Mouse (Mus musculus): ENCODE measurements at regions not wholly inside any gene's neighbourhood (a gene's known extent, or its start where the extent isn't known, plus 50 kb on each side); places are given as distances from the start of the nearest gene placed in this dataset.

- no peak for DNase-seq (ENCODE audit: low spot score)
These were observed 251.4 kb upstream of the Sulf2 start for GRCm38 (mm10) chr2:166406826-166407225.

GRCm38 (mm10) chr2:166403319-166403718, 247.9 kb upstream of the Sulf2 start:
- DNase-seq (ENCODE audit: low spot score), result peak; percentile 72

GRCm38 (mm10) chr2:166401860-166402259, 246.4 kb upstream of the Sulf2 start:
- no peak for DNase-seq (ENCODE audit: low spot score)

GRCm38 (mm10) chr2:166400304-166400703, 244.8 kb upstream of the Sulf2 start:
- no peak for DNase-seq (ENCODE audit: low spot score)

- DNase-seq (ENCODE audit: low spot score), result no peak
These were observed 243.8 kb upstream of the Sulf2 start for GRCm38 (mm10) chr2:166399140-166399830.

GRCm38 (mm10) chr2:166398774-166399139, 243.3 kb upstream of the Sulf2 start:
- DNase-seq (ENCODE audit: low spot score), result no peak

- DNase-seq (ENCODE audit: low spot score), result no peak
These were observed 242.7 kb upstream of the Sulf2 start for GRCm38 (mm10) chr2:166398156-166398555.

GRCm38 (mm10) chr2:166394666-166395065, 239.2 kb upstream of the Sulf2 start:
- DNase-seq (ENCODE audit: low spot score), result no peak

- DNase-seq (ENCODE audit: low spot score), result no peak
These were observed 235.7 kb upstream of the Sulf2 start for GRCm38 (mm10) chr2:166391176-166391575.

GRCm38 (mm10) chr2:166388050-166388449, 232.6 kb upstream of the Sulf2 start:
- no peak for DNase-seq (ENCODE audit: low spot score)

GRCm38 (mm10) chr2:166386817-166387216, 231.4 kb upstream of the Sulf2 start:
- no peak for DNase-seq (ENCODE audit: low spot score)

GRCm38 (mm10) chr2:166384583-166384982, 229.1 kb upstream of the Sulf2 start:
- no peak for DNase-seq (ENCODE audit: low spot score)

GRCm38 (mm10) chr2:166383356-166383755, 227.9 kb upstream of the Sulf2 start:
- no peak for DNase-seq (ENCODE audit: low spot score)

GRCm38 (mm10) chr2:166382180-166382579, 226.7 kb upstream of the Sulf2 start:
- DNase-seq (ENCODE audit: low spot score), result no peak

GRCm38 (mm10) chr2:166380854-166381253, 225.4 kb upstream of the Sulf2 start:
- DNase-seq (ENCODE audit: low spot score), result no peak

- no peak for DNase-seq (ENCODE audit: low spot score)
These were observed 222.9 kb upstream of the Sulf2 start for GRCm38 (mm10) chr2:166378325-166378724.

GRCm38 (mm10) chr2:166377329-166377728, 221.9 kb upstream of the Sulf2 start:
- DNase-seq (ENCODE audit: low spot score), result peak; percentile 25

GRCm38 (mm10) chr2:166375639-166376038, 220.2 kb upstream of the Sulf2 start:
- peak; percentile 37 for DNase-seq (ENCODE audit: low spot score)

- DNase-seq (ENCODE audit: low spot score), result no peak
These were observed 215.3 kb upstream of the Sulf2 start for GRCm38 (mm10) chr2:166370776-166371175.

GRCm38 (mm10) chr2:166361645-166362044, 206.2 kb upstream of the Sulf2 start:
- no peak for DNase-seq (ENCODE audit: low spot score)

- DNase-seq (ENCODE audit: low spot score), result peak; percentile 37
These were observed 205.3 kb upstream of the Sulf2 start for GRCm38 (mm10) chr2:166360786-166361185.

- peak; percentile 34 for DNase-seq (ENCODE audit: low spot score)
These were observed 204.5 kb upstream of the Sulf2 start for GRCm38 (mm10) chr2:166359995-166360394.

- DNase-seq (ENCODE audit: low spot score), result peak; percentile 15
These were observed 202.4 kb upstream of the Sulf2 start for GRCm38 (mm10) chr2:166357824-166358223.

- DNase-seq (ENCODE audit: low spot score), result no peak
These were observed 200.5 kb upstream of the Sulf2 start for GRCm38 (mm10) chr2:166355944-166356343.

Measured in layer of hippocampus, adult 11-12 months (tissue).